Mouse (Mus musculus) spleen, postnatal 36 days (tissue): ENCODE data around the gene Pitpnm1.

ENCODE experiments used
- DNase-seq, 2 experiments: peaks; one replicate each; pipeline ENCODE4 v3.0.0; 2022; ENCODE audit warnings: low spot score in 2 of 2, mixed read lengths in 1 of 2

The Pitpnm1 gene

DNA sequence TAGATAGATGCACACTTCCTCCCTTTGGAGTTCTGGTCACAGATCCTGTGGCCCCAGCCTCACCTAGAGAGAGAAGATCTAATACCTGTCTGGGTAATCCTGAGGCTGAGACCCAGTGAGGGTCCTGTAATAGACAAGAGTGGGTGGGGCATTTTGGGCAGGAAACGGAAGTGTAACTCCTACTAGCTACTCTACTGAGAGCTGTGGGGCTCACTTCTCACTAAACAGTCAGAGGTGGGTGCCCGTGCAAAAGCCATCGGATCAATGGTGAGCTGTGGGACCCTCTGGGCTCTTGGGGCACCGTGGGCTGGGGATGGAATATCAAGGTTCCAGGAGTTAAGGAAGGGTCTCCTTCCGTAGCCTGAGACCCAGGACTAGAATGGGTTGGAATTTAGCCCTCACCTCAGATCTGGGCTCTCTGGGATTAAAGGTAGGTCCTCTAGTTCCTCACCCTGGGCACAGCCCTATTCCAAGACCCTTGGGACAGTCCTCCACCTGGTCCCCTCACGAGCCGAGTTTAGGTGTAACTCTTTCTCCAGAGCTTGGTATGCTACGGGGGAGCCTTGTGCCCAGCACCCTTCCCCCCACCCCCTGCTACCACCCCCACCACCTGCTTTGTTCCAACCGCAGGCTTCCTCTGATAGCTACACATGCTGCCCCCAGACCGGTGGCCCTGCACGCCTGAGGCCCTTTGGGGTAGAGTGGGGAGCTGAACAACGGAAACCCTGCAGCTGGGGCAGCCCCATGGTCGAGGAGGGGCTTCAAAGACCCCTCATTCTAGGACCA lies 54.8 kb downstream of the Pitpnm1 start:
- peak; percentile 88 to 89 for DNase-seq

DNA sequence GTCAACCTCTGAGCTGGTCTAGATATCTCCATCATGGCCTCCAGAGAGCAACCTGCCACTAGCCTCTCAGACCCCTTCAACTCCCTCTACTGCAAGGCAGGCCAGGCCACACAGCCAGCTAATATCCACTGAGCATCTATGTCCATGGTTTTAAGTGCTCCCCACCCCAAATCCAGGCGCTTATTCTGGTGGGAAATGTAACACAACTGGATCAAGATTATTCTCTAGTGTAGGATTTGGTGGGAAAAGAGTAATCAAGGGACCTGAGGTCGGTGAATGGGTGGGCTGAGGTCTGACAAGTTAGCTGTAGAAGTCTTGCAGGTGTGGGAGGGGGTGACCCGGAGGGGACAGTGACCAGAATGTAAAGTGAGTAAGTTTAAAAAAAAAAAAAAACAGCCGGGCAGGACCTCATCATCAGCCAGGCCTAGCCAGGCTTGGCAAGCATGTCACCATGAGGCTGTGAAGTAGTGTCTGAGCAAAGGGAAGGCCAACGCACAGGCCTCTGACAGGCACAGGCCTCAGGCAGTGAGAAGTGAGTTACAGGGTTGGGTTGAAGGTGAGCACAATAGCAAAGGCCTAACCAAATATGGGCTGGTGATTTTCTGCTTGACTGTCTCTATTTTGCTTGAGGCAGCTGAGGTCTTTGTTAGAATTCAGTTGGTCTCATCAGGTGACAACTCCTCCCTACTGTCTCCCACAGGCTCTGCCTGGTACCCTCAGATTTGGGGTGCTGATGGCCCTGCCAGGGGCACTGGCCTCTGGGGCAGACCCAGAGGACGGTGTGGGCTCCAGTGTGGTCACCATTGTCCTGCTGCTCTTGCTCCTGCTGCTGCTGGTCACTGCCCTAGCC lies 55.6 kb downstream of the Pitpnm1 start:
- peak; percentile 77 for DNase-seq

DNA sequence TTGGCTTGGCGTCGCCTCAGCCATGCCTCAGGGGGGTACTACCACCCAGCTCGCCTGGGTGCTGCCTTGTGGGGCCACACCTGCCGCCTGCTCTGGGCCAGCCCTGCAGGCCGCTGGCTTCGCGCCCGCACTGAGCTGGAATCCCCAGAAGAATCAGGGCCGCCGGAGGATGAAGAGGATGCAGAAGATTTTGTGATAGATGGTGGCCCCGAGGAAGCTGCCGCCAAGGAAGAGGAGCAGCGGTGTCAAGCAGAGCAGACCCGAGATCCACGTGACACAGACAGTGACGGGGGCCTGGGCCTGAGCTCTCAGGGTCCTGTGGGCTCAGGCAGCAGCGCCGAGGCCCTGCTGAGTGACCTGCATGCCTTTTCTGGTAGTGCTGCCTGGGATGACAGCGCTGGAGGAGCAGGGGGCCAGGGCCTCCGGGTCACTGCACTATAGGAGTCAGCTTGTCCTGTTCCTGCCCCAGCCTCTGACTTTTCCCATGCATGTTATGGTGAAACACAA lies 56.3 kb downstream of the Pitpnm1 start:
- no peak for DNase-seq

DNA sequence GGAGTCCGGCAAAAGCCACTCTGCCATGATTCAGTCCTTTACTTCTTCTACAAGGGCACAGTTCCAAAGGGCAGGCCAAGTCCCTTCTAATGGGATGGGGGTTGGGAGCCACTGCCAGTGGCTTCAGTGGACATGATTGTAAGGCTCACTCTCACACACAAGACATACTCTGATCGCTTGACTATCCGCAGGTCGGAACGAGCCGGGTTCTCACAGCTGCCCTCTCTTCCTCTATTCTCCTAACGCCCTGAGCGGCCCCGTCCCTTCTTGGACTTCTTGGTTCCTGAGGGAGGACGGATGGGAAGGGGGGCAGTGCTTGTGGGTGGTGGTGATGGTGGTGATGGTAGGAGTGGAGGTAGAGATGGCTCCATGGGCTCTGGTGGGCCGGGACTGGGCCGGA lies 57.0 kb downstream of the Pitpnm1 start:
- DNase-seq = no peak

DNA sequence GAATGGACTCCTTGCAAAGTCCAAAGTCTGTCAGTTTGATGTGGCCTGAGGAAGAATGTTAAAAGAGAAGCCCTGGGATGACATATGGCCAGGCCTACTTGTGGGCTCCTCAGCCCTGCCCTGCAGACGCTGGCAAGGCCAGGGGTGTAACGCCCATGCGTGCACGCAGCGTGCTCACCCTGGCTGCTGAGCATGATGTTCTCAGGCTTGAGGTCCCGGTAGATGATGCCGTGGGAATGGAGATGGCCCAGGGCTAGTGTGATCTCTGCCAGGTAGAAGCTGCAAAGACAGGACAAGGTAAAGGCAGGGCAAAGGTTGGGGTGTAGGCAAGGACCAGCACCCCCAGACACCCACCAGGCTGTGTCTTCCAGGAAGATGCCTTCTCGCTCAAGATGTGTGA lies 59.3 kb downstream of the Pitpnm1 start:
- no peak for DNase-seq

DNA sequence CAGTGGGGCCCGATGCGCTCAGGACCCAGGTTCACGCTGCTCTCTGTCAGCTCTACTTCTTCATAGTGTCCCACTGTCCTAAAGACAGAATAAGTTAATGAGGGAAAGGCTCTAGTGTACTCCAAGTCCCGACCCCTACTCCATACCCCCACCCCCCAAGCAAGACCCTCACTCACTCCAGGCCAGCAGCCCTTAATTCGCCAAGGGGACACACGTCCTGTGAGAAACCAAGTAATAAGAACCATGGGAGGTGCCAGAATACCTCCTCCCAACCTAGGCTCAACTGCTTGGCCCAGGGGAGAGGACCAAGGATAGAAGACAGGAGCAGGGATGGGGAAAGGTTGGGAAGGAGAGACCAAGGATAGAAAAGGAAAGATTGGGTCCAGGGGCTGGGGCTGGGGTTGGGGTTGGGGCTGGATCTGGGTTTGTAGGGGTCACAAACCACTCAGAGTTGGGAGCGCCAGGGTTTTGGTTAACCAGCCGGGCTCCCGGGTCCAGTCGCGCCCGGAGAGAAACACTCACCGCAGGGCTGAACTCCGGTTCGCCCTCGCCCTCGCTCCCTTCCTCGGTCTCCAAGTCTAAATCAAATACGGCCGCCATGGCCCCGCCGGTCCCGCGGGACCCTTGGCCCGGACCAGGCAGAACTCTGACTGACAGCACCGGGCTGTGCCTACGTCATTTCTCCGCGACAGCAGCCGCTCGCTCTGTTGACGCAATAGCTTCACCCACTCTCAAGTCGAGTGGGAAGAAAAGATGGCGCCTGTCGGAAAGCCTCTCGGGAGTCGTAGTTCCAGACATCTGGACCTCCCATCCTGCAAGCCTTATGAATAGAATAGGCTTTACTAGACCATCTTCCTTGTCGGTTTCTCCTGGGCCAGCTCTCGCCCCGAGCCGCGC lies 63.1 kb downstream of the Pitpnm1 start, which contains the start of gene Rps6kb2:
Rps6kb2 (minus strand) TSS at position 709 of the 897 bp plus-strand sequence.
- peak; percentile 94 to 95 for DNase-seq

DNA sequence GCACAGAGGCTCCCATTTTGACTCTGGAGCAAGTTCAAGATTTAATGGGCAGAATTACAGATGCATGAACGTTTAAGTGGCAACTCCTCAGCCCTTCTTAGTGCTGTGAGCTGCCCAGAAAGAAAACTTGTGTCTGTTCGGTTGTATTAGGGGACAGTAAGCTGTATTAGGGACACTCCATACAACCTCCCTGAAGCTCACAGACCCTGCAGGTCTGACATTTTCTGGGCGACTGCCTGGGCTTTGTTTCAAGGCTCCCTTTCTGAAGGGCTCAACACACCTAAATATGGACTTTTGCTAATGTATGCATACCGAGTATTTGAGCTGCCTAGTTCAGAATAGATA lies 63.7 kb downstream of the Pitpnm1 start:
- DNase-seq = no peak
